Mouse (Mus musculus): ENCODE data around the gene Vsig2.
A peak's percentile ranks its signal among the peaks of the same experiment; 100 is the strongest.

The Vsig2 gene

GRCm38 (mm10) chr9:37567454-37567853 is 28.4 kb downstream of the Vsig2 start:
- no peak for DNase-seq

DNA sequence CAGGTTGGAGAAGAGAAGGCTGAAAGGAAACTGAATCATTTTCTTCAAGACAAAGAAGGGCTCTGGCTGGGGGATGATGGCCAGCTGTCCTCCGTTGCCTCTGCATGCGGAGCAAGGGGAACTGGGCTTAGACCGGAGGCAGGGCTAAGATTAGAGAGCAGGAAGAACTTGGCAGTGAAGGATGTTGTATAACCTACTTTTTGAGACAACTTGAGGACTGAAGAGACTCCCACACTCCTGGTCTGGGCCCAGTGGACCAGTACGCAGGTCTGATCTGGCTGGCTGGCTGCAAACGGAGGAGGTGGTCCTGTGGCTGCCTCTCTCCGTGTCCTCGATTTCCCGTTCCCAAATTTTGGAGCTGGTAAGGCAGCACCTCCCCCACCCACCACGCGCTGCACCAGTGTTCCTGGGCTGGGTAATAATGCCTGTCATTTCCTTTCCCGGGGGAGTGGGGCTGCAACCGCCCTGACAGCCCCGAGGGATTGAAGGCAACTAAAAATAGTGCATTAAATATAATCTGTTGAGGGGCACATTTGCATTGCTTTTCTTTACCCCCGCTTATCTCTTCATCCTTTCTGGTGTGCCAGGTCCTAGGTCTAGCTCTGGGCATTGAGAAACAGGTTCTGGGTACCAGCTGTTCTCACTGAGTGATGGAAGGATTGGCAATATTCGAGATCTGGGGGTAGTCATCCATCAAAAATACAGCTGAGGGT is 29.0 kb downstream of the Vsig2 start:
- peak; percentile 27 to 47 for DNase-seq

- DNase-seq, result no peak
These were observed 29.7 kb downstream of the Vsig2 start for GRCm38 (mm10) chr9:37568605-37569214.

DNA sequence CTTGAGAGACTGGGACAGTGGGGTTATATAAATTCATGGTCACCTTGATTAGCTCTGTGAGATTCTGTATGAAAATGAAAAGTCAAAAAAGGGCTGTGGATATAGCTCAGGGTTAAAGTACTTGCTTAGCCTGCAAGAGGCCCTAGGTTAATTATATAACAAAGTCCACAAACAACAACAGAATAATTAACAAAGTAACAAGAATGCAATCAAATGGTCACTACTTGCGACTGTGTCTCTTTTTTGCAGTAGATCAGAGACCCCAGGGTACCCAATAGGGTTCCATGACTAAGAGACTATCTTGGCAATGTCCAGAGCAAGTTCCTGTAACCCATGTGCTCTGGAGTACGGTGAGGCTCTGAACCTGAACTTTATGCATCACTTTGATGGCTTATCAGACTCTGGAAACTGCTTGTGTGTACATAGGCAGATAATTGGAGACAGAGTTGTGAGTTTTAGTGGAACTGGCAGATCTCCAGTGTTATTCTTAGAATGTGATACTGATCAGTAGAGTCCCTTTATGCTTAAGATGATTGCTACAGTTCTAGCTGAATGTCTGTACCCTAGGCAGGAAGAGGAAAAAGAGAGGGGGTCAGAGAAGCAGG is 30.3 kb downstream of the Vsig2 start:
- no peak for DNase-seq

DNA sequence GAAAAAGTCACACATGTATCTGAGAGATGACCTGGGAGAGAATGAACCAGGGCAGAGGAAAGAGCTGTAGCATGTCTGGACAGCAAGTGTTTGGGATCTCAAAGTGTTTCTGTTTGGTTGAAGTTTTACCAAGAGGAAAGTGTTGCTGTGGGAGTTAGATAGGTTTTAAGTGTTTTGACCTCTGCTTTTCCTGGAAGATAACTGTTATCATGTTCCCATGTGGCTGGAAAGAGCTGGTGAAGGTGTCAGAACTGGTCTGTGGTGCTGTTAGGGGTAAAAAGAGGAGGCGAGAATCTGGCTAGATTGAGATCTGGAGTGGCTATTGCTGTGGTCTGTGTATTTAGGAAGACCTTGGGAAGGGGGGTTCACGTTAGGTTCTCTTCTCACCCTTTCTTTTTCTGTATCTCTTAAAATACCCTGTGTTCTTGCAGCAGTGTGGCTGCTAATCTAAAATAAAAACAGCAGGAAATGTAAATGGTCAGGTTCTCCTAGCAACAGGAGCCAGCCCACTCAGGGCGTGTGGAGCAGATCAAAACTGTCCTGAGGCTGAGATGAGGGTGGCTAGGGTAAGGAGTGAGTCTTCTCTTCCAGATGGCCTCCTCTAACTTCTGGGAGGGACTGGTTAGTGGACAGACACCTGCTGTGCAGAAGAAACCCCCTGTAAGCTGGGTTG is 33.3 kb downstream of the Vsig2 start:
- no peak for DNase-seq

- DNase-seq, result no peak
These were observed 37.4 kb downstream of the Vsig2 start for GRCm38 (mm10) chr9:37576436-37576930.

DNA sequence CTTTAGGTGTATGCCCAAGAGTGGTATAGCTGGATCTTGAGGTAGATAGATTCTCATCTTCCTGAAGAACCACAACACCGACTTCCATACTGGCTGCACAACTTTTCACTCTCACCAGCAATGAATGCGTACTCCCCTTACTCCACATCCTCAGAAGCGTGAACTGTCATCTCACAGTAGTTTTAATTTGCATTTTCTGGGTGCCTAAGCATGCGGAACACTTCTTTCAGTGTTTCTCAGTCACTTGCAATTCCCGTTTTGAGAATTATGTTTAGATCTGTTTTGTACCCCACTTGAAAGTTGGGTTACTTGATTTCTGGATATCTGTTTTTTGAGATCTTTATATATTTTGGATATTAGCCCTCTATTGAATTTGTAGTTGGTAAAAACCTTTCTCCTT is 44.5 kb downstream of the Vsig2 start:
- DNase-seq, result no peak

DNA sequence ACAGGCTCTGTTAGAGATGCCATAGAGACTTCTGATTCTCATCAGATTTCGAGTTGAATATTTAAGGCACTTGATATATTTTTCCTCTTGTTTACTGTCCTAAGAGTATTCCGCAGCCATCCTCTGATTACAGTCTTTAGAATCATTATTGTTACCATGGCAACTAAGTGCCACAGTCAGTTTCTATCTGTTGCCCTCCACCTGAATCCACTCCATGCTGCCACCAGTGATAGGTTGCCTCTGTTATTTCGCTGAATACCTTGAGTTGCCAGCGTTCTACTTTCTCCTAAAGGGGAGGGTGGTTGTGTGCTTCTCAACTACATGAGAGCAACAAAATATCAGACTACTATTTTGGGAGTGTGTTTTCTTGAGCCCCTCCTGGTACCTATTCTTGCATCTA is 47.7 kb downstream of the Vsig2 start:
- no peak for DNase-seq

DNA sequence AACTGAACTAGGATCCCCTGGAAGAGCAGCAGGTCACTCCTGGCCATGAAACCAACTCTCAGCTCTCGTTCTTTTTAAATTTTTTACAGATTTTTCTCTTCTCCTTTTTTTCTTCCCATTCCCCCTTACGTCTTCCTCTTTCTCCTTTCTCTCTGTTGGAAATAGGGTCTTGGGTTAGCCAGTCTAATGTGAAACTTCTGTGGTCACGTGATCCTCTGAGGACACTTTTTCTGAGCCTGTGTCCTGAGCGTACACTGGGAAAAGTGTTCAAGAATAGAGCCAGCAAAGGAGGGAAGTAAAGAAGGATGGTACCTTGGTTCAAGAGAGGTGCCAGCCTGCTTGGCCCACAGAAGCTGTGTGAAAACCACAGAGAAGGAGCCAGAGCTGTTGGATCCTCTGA is 51.3 kb downstream of the Vsig2 start:
- no peak for DNase-seq

GRCm38 (mm10) chr9:37592025-37592424 is 53.0 kb downstream of the Vsig2 start:
- no peak for DNase-seq

DNA sequence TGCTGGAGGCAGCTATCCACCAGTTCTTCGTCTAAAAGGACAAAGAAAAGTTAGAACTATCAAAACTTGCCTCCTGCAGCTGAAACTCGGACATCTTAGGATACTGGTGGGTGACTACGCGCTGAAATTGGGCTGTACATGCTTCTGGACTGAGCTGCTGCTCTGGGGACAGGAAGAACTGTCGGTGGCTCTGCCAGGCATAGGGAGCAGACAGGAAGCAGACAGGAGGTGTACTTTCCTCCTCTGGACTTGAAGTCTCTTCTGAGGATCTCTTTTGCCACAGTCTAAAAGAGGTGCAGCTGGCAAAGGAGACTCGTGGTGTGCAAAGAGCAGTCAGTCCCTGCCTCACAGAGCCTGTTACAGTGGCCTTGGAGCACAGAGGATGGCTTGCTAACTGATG is 53.6 kb downstream of the Vsig2 start:
- DNase-seq, result no peak

DNA sequence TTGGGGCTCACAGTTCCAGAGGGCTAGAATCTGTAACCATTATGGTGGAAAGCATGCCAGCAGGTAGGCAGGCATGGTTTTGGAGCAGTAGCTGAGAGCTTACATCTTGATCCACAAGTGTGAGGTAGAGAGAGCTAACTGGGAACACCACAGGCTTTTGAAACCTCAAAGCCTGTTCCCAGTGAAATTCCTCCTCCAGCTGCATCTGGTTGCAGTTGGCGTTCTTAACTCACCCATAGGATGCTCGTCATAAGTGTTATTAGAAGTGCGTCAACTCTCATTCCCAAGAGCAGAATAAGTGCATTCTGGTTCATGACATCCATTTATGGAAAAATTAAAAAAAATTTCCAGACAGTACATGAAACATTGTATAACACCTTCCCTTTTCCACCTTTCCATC is 54.6 kb downstream of the Vsig2 start:
- DNase-seq, result no peak

Data from lung, postnatal 4 days (tissue).